Mouse (Mus musculus) spleen, adult 2 months (tissue): Measurements from ENCODE around the gene Gpat3.
A peak's percentile ranks its signal among the peaks of the same experiment; 100 is the strongest.

ENCODE experiments used
- CTCF ChIP-seq: fragments of 200-500 bp; IDR thresholded peaks from 2 replicates; pipeline ENCODE4 v1.5.1; 2011; ENCODE audit warnings: mild to moderate bottlenecking, inconsistent platforms; ENCODE audit not compliant: insufficient read depth, insufficient read length, insufficient replicate concordance; ENCODE audit errors: extremely low read depth
- POLR2A ChIP-seq: fragments of 200-500 bp; IDR thresholded peaks from 2 replicates; pipeline ENCODE4 v1.6.1; 2011; ENCODE audit warnings: low read depth, low read length, inconsistent platforms

DNA sequence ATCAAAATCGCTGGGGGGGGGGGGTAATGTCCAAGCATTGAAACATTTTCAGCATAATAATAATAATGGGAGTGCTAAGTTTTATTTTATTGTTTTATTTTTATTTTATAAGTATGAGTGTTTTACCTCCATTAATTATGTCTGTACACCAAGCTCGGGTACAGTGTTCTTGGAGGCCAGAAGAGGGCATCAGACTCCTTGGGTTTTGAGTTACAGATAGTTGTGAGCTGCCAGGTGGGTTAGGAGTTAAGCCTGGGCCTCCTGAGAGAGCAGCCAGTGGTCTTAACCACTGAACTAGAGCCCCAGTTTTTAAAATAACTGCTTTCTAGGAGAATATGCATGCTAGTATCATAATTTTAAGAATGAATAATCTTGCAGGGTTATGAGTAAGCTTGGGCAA lies 19.5 kb upstream of the Gpat3 start:
- peak; percentile 45; the same call in 1 of the 2 replicates for TF ChIP-seq CTCF
- TF ChIP-seq POLR2A, result no peak
